Mouse (Mus musculus) heart, adult 8-10 months (tissue): Measurements from ENCODE around the gene Upp1. TPM values are rescaled to one million over a fixed set of nuclear protein-coding genes. Genes with fewer than 3 reads are reported as not detected.
"Not testable (repeated sequence)": the region's sequence is repeated elsewhere in the genome, so short reads cannot be mapped to it uniquely, and the experiment has no call there.

Experiments
- DNase-seq: peaks from one replicate; pipeline ENCODE4 v3.0.0; 2022; ENCODE audit warnings: low spot score
- total RNA-seq, 4 experiments: library from RNA; stranded (reverse); gene quantifications; 2 replicates each; pipeline ENCODE4 v1.2.4; 2022

Upp1 gene
- total RNA-seq, 4 experiments from 2014 or later = 2.5 to 9.8 (median 3.0) TPM

DNA sequence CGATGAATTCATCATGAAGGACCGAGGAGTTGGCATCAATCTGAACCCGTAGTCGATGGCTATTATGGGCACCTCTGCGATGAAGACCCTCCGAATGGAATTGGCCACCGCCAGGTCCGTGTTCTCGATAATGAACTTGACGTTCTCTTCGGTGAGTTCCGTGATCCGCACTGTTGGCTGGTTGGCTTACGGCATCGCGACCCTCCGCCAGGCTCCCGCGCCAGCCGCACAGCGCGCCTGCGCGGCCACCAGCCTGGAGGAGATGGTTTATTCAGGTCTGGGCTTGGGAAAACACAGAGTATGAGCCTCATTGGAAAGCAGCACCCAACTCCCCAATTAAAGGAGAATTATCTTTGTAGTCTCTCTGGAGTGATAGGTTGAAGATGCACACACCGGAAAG lies 32.5 kb downstream of the Upp1 start:
- DNase-seq = not testable (repeated sequence)

DNA sequence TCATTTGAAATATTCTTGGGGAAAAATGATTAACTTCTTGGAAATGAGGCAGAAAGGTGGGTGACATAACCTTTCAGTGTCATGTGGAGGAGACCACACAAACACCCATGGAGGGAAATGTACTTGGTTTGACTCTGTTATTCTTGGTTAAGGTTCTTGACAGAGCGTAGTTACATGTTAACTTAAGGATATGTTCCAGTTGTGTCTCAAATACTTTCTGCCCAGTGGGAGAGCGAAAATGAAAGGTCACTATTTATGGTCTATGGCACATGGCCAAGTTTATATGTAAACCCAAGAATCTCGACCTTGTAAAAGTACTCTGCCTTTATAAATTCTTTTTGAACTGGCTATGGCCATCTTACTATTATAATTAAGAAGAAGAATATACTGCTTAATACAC lies 42.0 kb downstream of the Upp1 start:
- DNase-seq = no peak

DNA sequence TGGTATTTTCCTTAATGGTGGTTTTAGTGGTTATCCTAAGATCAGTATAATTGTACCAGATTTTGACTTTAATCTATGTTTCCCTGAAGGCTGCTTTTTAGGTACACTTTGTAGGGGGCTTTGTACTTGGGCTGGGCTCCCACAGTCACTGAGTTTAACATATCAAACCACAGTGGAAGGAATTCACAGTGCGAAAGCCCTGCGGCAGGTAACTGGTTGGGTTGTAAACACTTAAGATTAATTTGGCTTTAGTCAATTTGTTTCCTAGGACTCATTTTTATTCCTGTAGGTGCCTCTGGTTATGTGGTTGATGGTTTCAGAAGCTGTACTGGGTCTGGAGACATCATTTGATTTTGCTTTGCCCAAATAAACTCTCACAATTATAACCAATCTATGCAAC lies 49.4 kb downstream of the Upp1 start:
- DNase-seq = no peak

DNA sequence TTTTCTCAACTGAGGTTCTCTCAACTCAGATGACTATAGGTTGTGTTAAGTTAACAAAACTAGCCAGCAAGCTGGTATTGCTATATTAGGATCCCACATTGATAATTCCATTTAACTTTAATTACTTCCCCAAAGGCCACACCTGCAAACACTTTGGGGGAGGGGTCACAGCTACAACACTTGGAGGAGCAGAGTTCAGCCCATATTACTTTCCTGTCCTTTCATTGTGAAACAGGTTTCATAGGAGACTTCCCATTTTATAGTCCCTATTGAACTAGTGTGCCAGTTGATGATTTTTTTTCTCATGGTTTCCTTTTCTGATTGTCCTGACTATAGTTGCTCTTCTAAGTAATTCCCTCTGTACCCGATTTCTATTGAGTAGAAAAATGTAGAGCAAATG lies 63.6 kb downstream of the Upp1 start:
- no peak for DNase-seq

Other genes with a start within 250 kb of the Upp1 start
- not detected for gene Pkd1l1, start 144.8 kb upstream of the Upp1 start, total RNA-seq
- gene Hus1, start 106.9 kb upstream of the Upp1 start, total RNA-seq = 10 to 100 TPM in 3 of 4 experiments, 1 to 10 TPM in 1; 9.7 to 11.0 (median 10.6) TPM
- 1 to 10 TPM in 1 of 4 experiments, under 1 TPM in 3; 0.34 to 2.0 (median 0.82) TPM for gene Gm11992, start 69.5 kb upstream of the Upp1 start, total RNA-seq
- 1 to 10 TPM; 1.1 to 2.4 (median 1.9) TPM for gene Sun3, start 69.1 kb upstream of the Upp1 start, total RNA-seq
- under 1 TPM in 1 of 4 experiments, not detected in 3; 0.03 TPM for gene Abca13, start 73.8 kb downstream of the Upp1 start, total RNA-seq